Mouse (Mus musculus) lung, embryonic 15.5 days (tissue): ENCODE measurements around the gene Hist1h2af. TPM values are rescaled to one million over a fixed set of nuclear protein-coding genes. Genes with fewer than 3 reads are reported as not detected.

ENCODE experiments used
- ATAC-seq: fragments of 200-750 bp; cut with Nextera tagmentation; 2 replicates; pipeline ENCODE4 v1.8.0; 2017; ENCODE audit warnings: moderate number of reproducible peaks, borderline replicate concordance; ENCODE audit not compliant: low FRiP score, low TSS enrichment; ENCODE audit errors: extremely low read depth
- H3K27ac ChIP-seq: fragments of 300-500 bp; sonication (generic); 2 replicates; pipeline ENCODE4 v1.5.1; 2015; ENCODE audit warnings: moderate library complexity, mild to moderate bottlenecking, inconsistent platforms
- H3K27me3 ChIP-seq: fragments of 300-500 bp; sonication (generic); 2 replicates; pipeline ENCODE4 v1.6.1; 2015; ENCODE audit warnings: inconsistent platforms
- H3K36me3 ChIP-seq: fragments of 300-500 bp; sonication (generic); 2 replicates; pipeline ENCODE4 v1.6.1; 2015; ENCODE audit warnings: inconsistent platforms
- H3K4me1 ChIP-seq: fragments of 300-500 bp; sonication (generic); 2 replicates; pipeline ENCODE4 v1.6.1; 2015; ENCODE audit warnings: inconsistent platforms
- H3K4me2 ChIP-seq: fragments of 300-500 bp; sonication (generic); 2 replicates; pipeline ENCODE4 v1.6.1; 2015; ENCODE audit warnings: inconsistent platforms, mild to moderate bottlenecking, moderate library complexity
- H3K4me3 ChIP-seq: fragments of 300-500 bp; sonication (generic); 2 replicates; pipeline ENCODE4 v1.5.1; 2015; ENCODE audit warnings: mild to moderate bottlenecking, inconsistent platforms
- H3K9ac ChIP-seq: fragments of 300-500 bp; sonication (generic); 2 replicates; pipeline ENCODE4 v1.6.1; 2015; ENCODE audit warnings: inconsistent platforms
- H3K9me3 ChIP-seq: fragments of 300-500 bp; sonication (generic); 2 replicates; pipeline ENCODE4 v1.6.1; 2016; ENCODE audit warnings: inconsistent platforms
- WGBS: fragments of 180-500 bp; shearing (Covaris S2); methylation state at CpG from one replicate; pipeline ENCODE4 v1.1.7; 2015; 5-methylcytosine and 5-hydroxymethylcytosine counted together
- polyA plus RNA-seq: library from polyadenylated mRNA; unstranded; fragments of >200 nt; fragmentation: Nextera tagmentation; extraction: Ambion mirVana; gene quantifications from 2 replicates; pipeline ENCODE4 v1.2.1, GENCODE M21; 2015

Hist1h2af gene
- polyA plus RNA-seq, 1 experiment from 2014 or later: 8.4 TPM

DNA sequence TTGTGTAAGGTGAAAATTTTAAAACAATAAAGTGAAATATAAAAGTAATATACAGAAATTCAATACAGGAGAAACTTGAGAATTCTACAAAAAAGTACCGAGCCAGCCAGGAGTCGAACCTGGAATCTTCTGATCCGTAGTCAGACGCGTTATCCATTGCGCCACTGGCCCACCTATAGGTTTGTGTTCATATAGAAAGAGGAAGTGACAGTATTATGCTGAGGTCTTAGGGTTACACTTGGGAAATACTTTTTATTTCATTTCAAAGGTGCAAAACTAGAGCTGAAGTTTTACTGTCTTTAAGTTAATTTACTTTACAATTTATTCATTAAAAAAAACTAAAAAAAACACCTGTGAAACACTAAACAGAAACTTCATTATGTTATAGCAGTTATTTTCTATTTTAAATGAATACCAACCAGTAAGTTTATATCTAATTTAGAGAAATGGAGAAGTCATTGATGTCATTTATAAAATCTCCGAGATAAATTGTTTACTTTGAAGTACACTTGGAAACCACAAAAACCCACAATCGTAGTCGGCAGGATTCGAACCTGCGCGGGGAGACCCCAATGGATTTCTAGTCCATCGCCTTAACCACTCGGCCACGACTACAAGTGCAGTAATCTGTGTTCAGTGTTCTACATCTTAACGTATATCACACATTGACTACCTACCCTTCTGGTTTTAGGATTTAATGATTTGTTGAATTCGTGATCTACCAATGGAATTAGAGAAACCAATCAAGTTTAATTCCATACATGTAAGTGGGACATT, 33.1 kb upstream of the Hist1h2af start:
- WGBS: 4% methylated on average over 17 of the region's 17 CpGs
- Histone ChIP-seq H3K4me3 (no peak overlapping the region), H3K9ac (no peak overlapping the region), H3K27ac (no peak overlapping the region), H3K27me3 (no peaks in the 10 kb centered on the region), H3K4me1 (peaks cover 42% of the 10 kb centered on the region), H3K4me2 (peak overlapping the region; percentile 38), H3K9me3 (no peaks in the 10 kb centered on the region), H3K36me3 (no peaks in the 10 kb centered on the region)
- ATAC-seq: no peak

- Histone ChIP-seq H3K4me2 (peak overlapping the region; percentile 38), H3K9ac (no peak overlapping the region), H3K36me3 (no peaks in the 10 kb centered on the region), H3K27ac (no peak overlapping the region), H3K4me1 (peaks cover 48% of the 10 kb centered on the region), H3K4me3 (0 out of 2 replicates have a peak overlapping the region, but pooled peaks have one; percentile 5), H3K9me3 (no peaks in the 10 kb centered on the region), H3K27me3 (no peaks in the 10 kb centered on the region)
- 26% methylated on average over 5 of the region's 5 CpGs for WGBS
- ATAC-seq: no peak
Observed at GRCm38 (mm10) chr13:23501511-23501910, 32.2 kb upstream of the Hist1h2af start.

DNA sequence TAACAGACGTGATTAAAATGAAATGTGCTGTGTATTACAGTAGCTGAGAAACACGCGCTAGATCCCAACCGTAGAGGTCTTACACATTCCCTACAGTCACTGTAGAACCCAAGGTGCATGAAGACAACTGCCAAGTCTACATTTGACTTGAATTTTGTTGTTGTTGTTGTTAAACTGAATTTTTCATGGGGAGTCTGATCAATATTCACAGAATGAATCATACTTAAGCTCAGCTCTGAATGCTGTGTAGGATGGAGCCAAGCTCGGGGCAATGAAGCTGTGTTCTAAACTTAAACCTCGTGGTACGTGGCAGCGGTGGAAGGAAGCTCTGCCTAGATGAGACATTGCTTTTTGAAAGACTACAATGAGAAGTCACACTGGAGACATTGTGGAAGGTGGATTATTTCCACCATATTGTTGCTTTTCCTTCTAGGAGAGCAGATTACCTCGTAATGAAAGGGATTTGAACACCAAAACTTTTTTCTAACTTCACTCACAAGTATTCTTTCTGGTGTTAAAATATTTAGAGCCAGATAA, 31.6 kb upstream of the Hist1h2af start:
- Histone ChIP-seq H3K4me3 (0 out of 2 replicates have a peak overlapping the region, but pooled peaks have one; percentile 5), H3K9ac (no peak overlapping the region), H3K27me3 (no peaks in the 10 kb centered on the region), H3K4me2 (peak overlapping the region; percentile 38), H3K4me1 (peaks cover 44% of the 10 kb centered on the region), H3K27ac (no peak overlapping the region), H3K9me3 (no peaks in the 10 kb centered on the region), H3K36me3 (no peaks in the 10 kb centered on the region)
- no peak for ATAC-seq
- 34% methylated on average over 9 of the region's 9 CpGs for WGBS

DNA sequence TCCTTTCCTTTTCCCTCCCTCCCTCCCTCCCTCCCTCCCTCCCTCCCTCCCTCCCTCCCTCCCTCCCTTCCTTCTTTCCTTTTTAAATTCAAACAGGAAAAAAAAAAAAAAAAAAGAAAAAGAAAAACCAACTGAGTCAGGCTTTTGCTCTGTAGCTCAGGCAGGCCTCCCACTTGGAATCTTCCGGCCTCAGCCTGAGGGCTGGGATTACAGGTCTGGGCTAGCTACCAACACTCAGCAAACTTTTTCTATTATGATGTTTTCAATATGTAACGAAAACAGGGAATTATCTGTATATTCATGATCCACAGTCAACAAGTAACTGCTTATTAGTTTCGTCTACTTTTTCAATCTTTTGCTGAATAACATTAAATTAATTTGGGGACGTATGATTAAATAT, 30.8 kb upstream of the Hist1h2af start:
- H3K9ac ChIP-seq: no peak overlapping the region
- no peaks in the 10 kb centered on the region for H3K9me3 ChIP-seq
- 51% methylated on average over 4 of the region's 4 CpGs for WGBS
- H3K4me2 ChIP-seq: no peak overlapping the region
- H3K27me3 ChIP-seq: no peaks in the 10 kb centered on the region
- no peak overlapping the region for H3K4me3 ChIP-seq
- ATAC-seq: no peak
- H3K27ac ChIP-seq: no peak overlapping the region
- peaks cover 36% of the 10 kb centered on the region for H3K4me1 ChIP-seq
- no peaks in the 10 kb centered on the region for H3K36me3 ChIP-seq

DNA sequence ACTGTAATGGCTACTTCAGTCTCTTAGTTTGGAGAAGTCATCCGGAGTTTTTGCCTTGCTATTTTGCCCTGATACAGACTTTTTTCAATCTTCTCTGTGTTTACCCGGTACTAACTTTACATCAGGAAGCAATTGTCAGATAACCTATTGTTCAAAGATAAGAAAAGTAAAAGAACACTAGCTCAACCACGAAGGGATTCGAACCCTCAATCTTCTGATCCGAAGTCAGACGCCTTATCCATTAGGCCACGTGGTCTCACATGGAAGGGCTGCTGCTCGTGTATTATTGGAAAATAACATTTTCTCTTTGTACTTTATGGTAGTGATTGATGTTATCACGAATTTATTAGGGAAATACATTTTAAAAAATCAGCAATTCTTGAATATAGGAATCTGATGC, 29.9 kb upstream of the Hist1h2af start:
- no peak for ATAC-seq
- H3K4me1 ChIP-seq: peaks cover 28% of the 10 kb centered on the region
- no peak overlapping the region for H3K4me2 ChIP-seq
- H3K27me3 ChIP-seq: no peaks in the 10 kb centered on the region
- 6% methylated on average over 9 of the region's 9 CpGs for WGBS
- H3K9ac ChIP-seq: no peak overlapping the region
- H3K4me3 ChIP-seq: no peak overlapping the region
- H3K27ac ChIP-seq: no peak overlapping the region
- no peaks in the 10 kb centered on the region for H3K9me3 ChIP-seq
- no peaks in the 10 kb centered on the region for H3K36me3 ChIP-seq

GRCm38 (mm10) chr13:23505662-23506345, 27.9 kb upstream of the Hist1h2af start:
- H3K9ac ChIP-seq: peak overlapping the region; percentile 7; the same call in 1 of the 2 replicates
- WGBS: 10% methylated on average over 14 of the region's 14 CpGs

GRCm38 (mm10) chr13:23506351-23506750, 27.4 kb upstream of the Hist1h2af start:
- no peak for ATAC-seq
- peak overlapping the region; percentile 58 for H3K4me2 ChIP-seq
- 5% methylated on average over 13 of the region's 13 CpGs for WGBS

More at GRCm38 (mm10) chr13:23505662-23506345, 27.9 kb upstream of the Hist1h2af start:
- Histone ChIP-seq H3K27ac (peak overlapping the region; percentile 33; the same call in 1 of the 2 replicates), H3K27me3 (no peaks in the 10 kb centered on the region), H3K4me2 (peak overlapping the region; percentile 58), H3K4me3 (peak overlapping the region; percentile 27), H3K4me1 (peaks cover 26% of the 10 kb centered on the region), H3K9me3 (no peaks in the 10 kb centered on the region), H3K36me3 (no peaks in the 10 kb centered on the region)
- ATAC-seq: no peak

GRCm38 (mm10) chr13:23506819-23507515, 26.7 kb upstream of the Hist1h2af start:
- no peak overlapping the region for H3K9ac ChIP-seq
- H3K4me1 ChIP-seq: peaks cover 20% of the 10 kb centered on the region
- H3K9me3 ChIP-seq: no peaks in the 10 kb centered on the region
- WGBS: 41% methylated on average over 14 of the region's 14 CpGs
- H3K27ac ChIP-seq: no peak overlapping the region
- H3K27me3 ChIP-seq: no peaks in the 10 kb centered on the region
- no peak for ATAC-seq
- 0 out of 2 replicates have a peak overlapping the region, but pooled peaks have one; percentile 58 for H3K4me2 ChIP-seq
- H3K4me3 ChIP-seq: no peak overlapping the region
- H3K36me3 ChIP-seq: no peaks in the 10 kb centered on the region

More at GRCm38 (mm10) chr13:23506351-23506750, 27.4 kb upstream of the Hist1h2af start:
- Histone ChIP-seq H3K27me3 (no peaks in the 10 kb centered on the region), H3K9ac (no peak overlapping the region), H3K27ac (no peak overlapping the region), H3K9me3 (no peaks in the 10 kb centered on the region), H3K4me1 (peaks cover 26% of the 10 kb centered on the region), H3K4me3 (peak overlapping the region; percentile 27), H3K36me3 (no peaks in the 10 kb centered on the region)

- no peak overlapping the region for H3K4me2 ChIP-seq
- H3K36me3 ChIP-seq: no peaks in the 10 kb centered on the region
- no peak overlapping the region for H3K4me3 ChIP-seq
- ATAC-seq: no peak
- H3K27ac ChIP-seq: no peak overlapping the region
- H3K27me3 ChIP-seq: no peaks in the 10 kb centered on the region
- no peaks in the 10 kb centered on the region for H3K9me3 ChIP-seq
- 22% methylated on average over 1 of the region's 1 CpGs for WGBS
- no peak overlapping the region for H3K9ac ChIP-seq
- H3K4me1 ChIP-seq: peaks cover 14% of the 10 kb centered on the region
Observed at GRCm38 (mm10) chr13:23510127-23510526, 23.6 kb upstream of the Hist1h2af start.

DNA sequence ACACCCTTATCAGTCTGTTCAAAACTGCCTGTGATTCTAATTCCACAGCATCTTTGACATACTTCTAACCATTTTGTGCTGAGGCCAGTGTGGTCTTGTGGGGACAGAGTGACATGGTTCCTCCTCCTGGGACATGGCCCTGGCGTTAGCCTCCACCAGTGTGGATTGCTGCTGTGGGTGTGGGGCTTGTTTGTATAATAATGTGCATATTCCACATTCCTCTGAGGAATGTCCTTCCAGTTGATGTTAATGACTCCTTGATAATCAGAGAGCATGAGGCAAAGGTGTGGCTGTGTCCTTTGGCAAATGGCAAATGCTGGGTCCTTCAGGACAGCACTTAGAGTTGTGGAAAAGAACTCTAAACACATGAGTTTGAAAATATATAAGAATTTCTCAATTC, 20.2 kb upstream of the Hist1h2af start:
- Histone ChIP-seq H3K36me3 (no peaks in the 10 kb centered on the region), H3K4me2 (no peak overlapping the region), H3K9ac (no peak overlapping the region), H3K4me1 (peaks cover 8% of the 10 kb centered on the region), H3K9me3 (no peaks in the 10 kb centered on the region), H3K27ac (no peak overlapping the region), H3K27me3 (no peaks in the 10 kb centered on the region), H3K4me3 (no peak overlapping the region)
- no peak for ATAC-seq
- 77% methylated on average over 1 of the region's 1 CpGs for WGBS

GRCm38 (mm10) chr13:23515281-23515680, 18.4 kb upstream of the Hist1h2af start:
- Histone ChIP-seq H3K9ac (no peak overlapping the region), H3K27ac (no peak overlapping the region), H3K9me3 (no peaks in the 10 kb centered on the region), H3K4me2 (no peak overlapping the region), H3K4me1 (peaks cover 13% of the 10 kb centered on the region), H3K27me3 (no peaks in the 10 kb centered on the region), H3K4me3 (no peak overlapping the region), H3K36me3 (no peaks in the 10 kb centered on the region)
- 75% methylated on average over 5 of the region's 5 CpGs for WGBS
- no peak for ATAC-seq
